Comparison of ENCODE assay signal across 10 mouse cellular contexts in the genomic region with DNA sequence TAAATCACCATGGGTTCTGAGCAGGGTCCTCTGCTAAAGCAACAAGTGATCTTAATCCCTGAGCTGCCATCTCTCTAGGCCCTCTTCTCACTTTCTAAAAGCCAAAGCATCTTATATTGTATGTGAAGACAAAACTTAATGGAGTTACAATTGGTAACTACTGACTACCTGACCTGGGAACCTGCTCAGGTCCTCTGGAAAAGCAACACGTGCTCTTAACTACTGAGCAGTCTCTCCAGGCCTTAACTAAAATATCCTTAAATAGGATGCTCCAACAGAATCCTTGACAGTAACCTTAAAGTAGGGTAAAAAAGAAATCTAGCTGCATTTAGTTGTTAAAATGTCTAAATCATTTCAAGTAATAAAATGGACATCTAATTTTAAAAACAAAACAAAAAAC. TPM values are rescaled to one million over a fixed set of nuclear protein-coding genes. Genes with fewer than 3 reads are reported as not detected.
DNase-seq lines count a peak whose midpoint lies in the region; ATAC-seq and TF ChIP-seq lines count a peak whose summit lies in the region.
"Had no signal": no experiment of that assay in that cellular context is flagged by ENCODE, and none has a peak within 500 bp of the region (broad histone marks: within the 10 kb centered on the region; RNA-seq: fewer than 3 reads in every experiment).

No protein-coding gene starts in this region.

- H3K4me2 ChIP-seq in heart, embryonic 11.5 days = peak overlapping the region; percentile 89

- H3K27me3 ChIP-seq in heart, embryonic 11.5 days (ENCODE audit: control insufficient read depth, insufficient read depth, low read length) = no peaks in the 10 kb centered on the region
- no peaks in the 10 kb centered on the region for H3K27me3 ChIP-seq in ES-Bruce4 (ENCODE audit: control insufficient read depth, insufficient read depth, low read length, poor library complexity, severe bottlenecking)
- no peaks in the 10 kb centered on the region for H3K27me3 ChIP-seq in hindbrain, embryonic 10.5 days (ENCODE audit: insufficient read depth, poor library complexity, severe bottlenecking)

- DNase-seq in heart, adult 8-10 months (ENCODE audit: low spot score) = no peak
- no peak for DNase-seq in hindbrain, embryonic 10.5 days (ENCODE audit: low spot score)
- DNase-seq in MN1 (ENCODE audit: low spot score) = no peak
- DNase-seq in cerebellum, adult 9-11 months = no peak
- DNase-seq in ovary, adult 18-20 months (ENCODE audit: low spot score) = no peak
- DNase-seq: cerebellum, adult 2 months; kidney, postnatal 14 days had no signal

- 23% methylated on average over 1 of the region's 1 CpGs for WGBS in heart, embryonic 11.5 days (ENCODE audit: insufficient replicate concordance)
- 42% methylated on average over 1 of the region's 1 CpGs for WGBS in hindbrain, embryonic 10.5 days
- WGBS in macrophage (ENCODE audit: missing documents) = 50% methylated on average over 1 of the region's 1 CpGs

- H3K9ac ChIP-seq in heart, embryonic 11.5 days (ENCODE audit: low read depth, low read length) = no peak overlapping the region
- H3K9ac ChIP-seq in ES-Bruce4 (ENCODE audit: low read depth, poor library complexity, severe bottlenecking) = peak overlapping the region; percentile 79

- H3K9me3 ChIP-seq in heart, embryonic 11.5 days (replicated peaks; ENCODE audit: control insufficient read depth, low read length) = no peaks in the 10 kb centered on the region
- no peaks in the 10 kb centered on the region for H3K9me3 ChIP-seq in ES-Bruce4 (replicated peaks; ENCODE audit: control insufficient read depth, insufficient read depth, low read length, poor library complexity, severe bottlenecking)
- H3K9me3 ChIP-seq in hindbrain, embryonic 10.5 days = no peaks in the 10 kb centered on the region

- H3K27ac ChIP-seq in heart, embryonic 11.5 days (ENCODE audit: low read depth, low read length) = no peak overlapping the region
- H3K27ac ChIP-seq in ES-Bruce4 (ENCODE audit: insufficient read depth, low read length) (no peak overlapping the region), macrophage (no peak overlapping the region)
- no peak overlapping the region for H3K27ac ChIP-seq in hindbrain, embryonic 10.5 days

- peak overlapping the region; percentile 86 for H3K4me3 ChIP-seq in heart, embryonic 11.5 days (ENCODE audit: low read depth, low read length)
- H3K4me3 ChIP-seq in ES-Bruce4 (ENCODE audit: low read depth, low read length) = peak overlapping the region; percentile 23; the same call in 1 of the 2 replicates
- peak overlapping the region; percentile 78 for H3K4me3 ChIP-seq in hindbrain, embryonic 10.5 days
- H3K4me3 ChIP-seq in macrophage (ENCODE audit: inconsistent target) = peak overlapping the region; percentile 99

- no peaks in the 10 kb centered on the region; the same call in 1 of the 2 replicates for H3K36me3 ChIP-seq in heart, embryonic 11.5 days (ENCODE audit: control insufficient read depth, insufficient read depth, low read length)
- H3K36me3 ChIP-seq in ES-Bruce4 (ENCODE audit: control insufficient read depth, insufficient read depth, low read length, poor library complexity, severe bottlenecking) = peaks cover 7% of the 10 kb centered on the region
- no peaks in the 10 kb centered on the region; the same call in none of the 2 replicates for H3K36me3 ChIP-seq in hindbrain, embryonic 10.5 days
- H3K36me3 ChIP-seq in macrophage (ENCODE audit: inconsistent target) = no peaks in the 10 kb centered on the region

- TF ChIP-seq EP300 in ES-Bruce4 (IDR thresholded peaks at IDR 0.05; ENCODE audit: insufficient read depth, low read depth, low read length) = no peak

- no peak for ATAC-seq in heart, embryonic 11.5 days (replicated peaks; ENCODE audit: insufficient number of reproducible peaks, low FRiP score, low TSS enrichment)

- TF ChIP-seq CTCF in ES-Bruce4 (IDR thresholded peaks at IDR 0.05; ENCODE audit: low read depth, low read length) = no peak

- peaks cover 72% of the 10 kb centered on the region for H3K79me2 ChIP-seq in macrophage (ENCODE audit: inconsistent target)

- no peak for TF ChIP-seq POLR2A in ES-Bruce4 (IDR thresholded peaks at IDR 0.05; ENCODE audit: insufficient read depth, low read length)

- H3K4me1 ChIP-seq in heart, embryonic 11.5 days (ENCODE audit: control insufficient read depth, insufficient read depth, low read length) = peaks cover 3% of the 10 kb centered on the region; the same call in 1 of the 2 replicates
- no peaks in the 10 kb centered on the region for H3K4me1 ChIP-seq in ES-Bruce4 (ENCODE audit: control insufficient read depth, insufficient read depth, low read length)
- H3K4me1 ChIP-seq in hindbrain, embryonic 10.5 days (replicated peaks) = peaks cover 21% of the 10 kb centered on the region

RNA-seq across cellular contexts. Expression of gene Xpo4, which starts 1.6 kb away (rescaled TPM):
- 21.8 and 23.7 TPM in 2 replicates for polyA plus RNA-seq in heart, embryonic 11.5 days (2014; fragmentation: Nextera tagmentation; extraction: Ambion mirVana)
- total RNA-seq in heart, adult 8-10 months (2022) = 10 to 100 TPM; 12.0 to 14.1 (median 13.1) TPM
- polyA plus RNA-seq in ES-Bruce4 (2011; ENCODE audit: insufficient read depth, insufficient read length, low read depth, missing spikeins) = 64.0 and 64.1 TPM in 2 replicates
- polyA plus RNA-seq in hindbrain, embryonic 10.5 days (2016; fragmentation: Nextera tagmentation; extraction: Ambion mirVana) = 23.1 and 27.5 TPM in 2 replicates
- 10 to 100 TPM; 21.4 to 56.3 (median 43.6) TPM for total RNA-seq in macrophage (2018; cell fraction: chromatin; rRNA removed)
- total RNA-seq in macrophage (2018; cell fraction: cytosol; rRNA removed) = 10 to 100 TPM in 19 of 26 experiments, 1 to 10 TPM in 7; 8.0 to 13.5 (median 10.6) TPM
- 10 to 100 TPM; 16.0 to 53.5 (median 26.9) TPM for total RNA-seq in macrophage (2018; cell fraction: nucleus; rRNA removed)
- 4.5 to 13.1 TPM (median 4.9 TPM) in 3 replicates for polyA plus RNA-seq in macrophage (2018)

Comparison
In these comparisons a context has a peak if more than half of its experiments do, and no peak if none do; other contexts are left out.
1. H3K4me3 ChIP-seq: peak in every context shown above with its lines; median percentile 99 in macrophage; 86 in heart, embryonic 11.5 days; 78 in hindbrain, embryonic 10.5 days; 23 in ES-Bruce4.